ENCODE assay signal across 8 mouse cellular contexts in the genomic region with DNA sequence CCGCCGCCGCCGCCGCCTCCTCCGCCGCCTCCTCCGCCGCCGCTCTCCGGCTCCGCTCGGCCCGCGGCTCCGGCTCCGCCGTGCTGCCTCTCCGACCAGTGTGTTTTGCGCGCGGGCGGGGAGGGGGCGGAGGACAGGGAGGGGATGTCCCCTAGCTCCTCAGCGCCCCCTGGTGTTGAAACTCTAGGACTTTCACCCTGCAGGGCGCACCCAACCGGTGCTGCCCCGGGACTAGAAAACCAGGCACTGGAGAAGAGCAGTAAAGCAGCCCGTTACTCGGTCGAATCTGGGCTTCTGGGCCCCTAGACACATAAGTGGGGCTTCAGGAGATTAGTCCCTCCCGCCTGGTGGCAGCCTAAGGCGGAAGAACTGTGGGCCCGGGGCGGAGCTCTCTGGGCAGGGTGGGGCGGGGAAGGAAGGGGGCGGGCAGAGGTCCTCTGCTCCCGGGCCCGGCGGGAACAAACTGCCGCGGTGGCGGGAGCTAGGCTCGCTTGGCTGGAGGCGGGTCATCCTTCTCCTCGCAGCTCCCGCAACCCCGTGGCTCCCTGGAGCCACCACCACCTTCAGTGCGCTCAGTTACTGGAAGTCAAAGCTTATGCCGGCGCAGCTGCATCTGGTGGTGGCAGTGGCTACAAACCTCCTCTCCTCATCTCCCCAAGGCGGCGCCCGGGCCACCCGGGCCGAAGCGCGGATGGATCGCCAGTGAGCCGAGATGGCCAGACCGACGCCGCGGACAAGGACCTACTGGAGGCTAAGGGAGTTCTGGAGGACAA. TPM values are rescaled to one million over a fixed set of nuclear protein-coding genes. Genes with fewer than 3 reads are reported as not detected.
DNase-seq lines count a peak whose midpoint lies in the region; ATAC-seq lines count a peak whose summit lies in the region.

A gene (minus strand): TSS at position 45 of the 773 bp plus-strand sequence.

- H3K9ac ChIP-seq in forebrain, embryonic 14.5 days (ENCODE audit: low read length) = peak within 1 kb of the TSS; percentile 32; the same call in 1 of the 2 replicates

- WGBS in forebrain, embryonic 14.5 days = 0% methylated on average over 38 of the region's 64 CpGs

- peaks cover 9% of the 10 kb centered on the region for H3K4me1 ChIP-seq in forebrain, embryonic 14.5 days (ENCODE audit: control insufficient read depth, insufficient read depth, low read length)

- DNase-seq in Muller cell, postnatal 12 days (ENCODE audit: inconsistent ontology term) = peak; percentile 96
- peak; percentile 25 for DNase-seq in cerebellum, adult 11-12 months
- DNase-seq in forebrain, embryonic 14.5 days (ENCODE audit: low spot score) = peak; percentile 86
- peak; percentile 95 for DNase-seq in heart, postnatal 4 days
- peak; percentile 74 for DNase-seq in layer of hippocampus, postnatal 14 days (ENCODE audit: low spot score in 2 of 2)
- peak; percentile 86 for DNase-seq in retina, postnatal 7 days (ENCODE audit: low read depth, low spot score)
- DNase-seq in urinary bladder, postnatal 25 days (ENCODE audit: low spot score) = peak; percentile 97

- peak; percentile 87 for ATAC-seq in forebrain, embryonic 14.5 days
- peak; percentile 83 for ATAC-seq in megakaryocyte, adult 5-6 weeks (ENCODE audit: poor library complexity, severe bottlenecking)

- H3K27ac ChIP-seq in forebrain, embryonic 14.5 days (ENCODE audit: low read depth, low read length) = no peak within 1 kb of the TSS

- H3K9me3 ChIP-seq in forebrain, embryonic 14.5 days (replicated peaks; ENCODE audit: control insufficient read depth, low read length) = no peaks in the 10 kb centered on the region

- H3K4me2 ChIP-seq in forebrain, embryonic 14.5 days (ENCODE audit: low read length) = peak within 1 kb of the TSS; percentile 62

- peak within 1 kb of the TSS; percentile 39 for H3K4me3 ChIP-seq in forebrain, embryonic 14.5 days (ENCODE audit: low read depth, low read length)

- H3K36me3 ChIP-seq in forebrain, embryonic 14.5 days (ENCODE audit: control insufficient read depth, insufficient read depth, low read length) = no peaks in the 10 kb centered on the region

- H3K27me3 ChIP-seq in forebrain, embryonic 14.5 days (replicated peaks; ENCODE audit: control insufficient read depth, insufficient read depth, low read length) = peaks cover 97% of the 10 kb centered on the region

RNA-seq across cellular contexts. Expression of the gene that starts here (rescaled TPM):
- 0.27 and 0.38 TPM in 2 replicates for polyA plus RNA-seq in forebrain, embryonic 14.5 days (2014; fragmentation: Nextera tagmentation; extraction: Ambion mirVana)
- under 1 TPM; 0.45 to 0.59 TPM for total RNA-seq in heart, postnatal 4 days (2021)
- under 1 TPM in 1 of 2 experiments, not detected in 1; 0.12 TPM for total RNA-seq in layer of hippocampus, postnatal 14 days (2021)
- total RNA-seq in megakaryocyte, adult 5-6 weeks (2015) = 0.42 and 0.66 TPM in 2 replicates
- total RNA-seq in megakaryocyte, adult 5-6 weeks (2017) = 0.66 and 0.77 TPM in 2 replicates

Comparison
In these comparisons a context has a peak if more than half of its experiments do, and no peak if none do; other contexts are left out.
1. Peak in DNase-seq, ATAC-seq, H3K4me3 ChIP-seq, H3K9ac ChIP-seq and H3K4me2 ChIP-seq in forebrain, embryonic 14.5 days; RNA of the gene not detected or under 1 TPM.
2. Peak in DNase-seq in heart, postnatal 4 days; RNA of the gene not detected or under 1 TPM.
3. Peak in DNase-seq in layer of hippocampus, postnatal 14 days; RNA of the gene not detected or under 1 TPM.
4. Peak in ATAC-seq in megakaryocyte, adult 5-6 weeks; RNA of the gene not detected or under 1 TPM.
5. DNase-seq: peak in every context shown above with its lines; median percentile 97 in urinary bladder, postnatal 25 days; 96 in Muller cell, postnatal 12 days; 95 in heart, postnatal 4 days; 86 in forebrain, embryonic 14.5 days; 86 in retina, postnatal 7 days; 74 in layer of hippocampus, postnatal 14 days; 25 in cerebellum, adult 11-12 months.